Mouse (Mus musculus) neutrophil, adult 65 days (primary cell): ENCODE measurements around the gene Gm21256. TPM values are rescaled to one million over a fixed set of nuclear protein-coding genes. Genes with fewer than 3 reads are reported as not detected.

Experiments
- total RNA-seq: library from RNA; stranded (reverse); gene quantifications from 2 replicates; pipeline ENCODE4 v1.2.4, GENCODE M21; 2023

The Gm21256 gene
- not detected in 2 replicates for total RNA-seq

GRCm38 (mm10) chrY:47450660-47451059, at the start of gene Gm21256:
Gene Gm21256 (plus strand): TSS chrY:47450960.

Other genes starting within 250 kb of the Gm21256 start
- not detected in 2 replicates for gene Gm21170, start 240.1 kb downstream of the Gm21256 start, total RNA-seq